Mouse (Mus musculus) spleen, postnatal 36 days (tissue): ENCODE data around the gene Fgfr2.
"Not testable (repeated sequence)": the region's sequence is repeated elsewhere in the genome, so short reads cannot be mapped to it uniquely, and the experiment has no call there.

ENCODE experiments used
- DNase-seq, 2 experiments: peaks; one replicate each; pipeline ENCODE4 v3.0.0; 2022; ENCODE audit warnings: low spot score in 2 of 2, mixed read lengths in 1 of 2

Gene Fgfr2

GRCm38 (mm10) chr7:130622359-130622758 lies 2500.8 kb downstream of the Fgfr2 start:
- no peak for DNase-seq

- no peak for DNase-seq
These were observed 2501.2 kb downstream of the Fgfr2 start for GRCm38 (mm10) chr7:130621953-130622352.

- DNase-seq = no peak
These were observed 2502.1 kb downstream of the Fgfr2 start for GRCm38 (mm10) chr7:130621068-130621467.

GRCm38 (mm10) chr7:130617591-130617990 lies 2505.6 kb downstream of the Fgfr2 start:
- DNase-seq = no peak

- no peak for DNase-seq
These were observed 2509.2 kb downstream of the Fgfr2 start for GRCm38 (mm10) chr7:130613973-130614372.

- no peak for DNase-seq
These were observed 2516.2 kb downstream of the Fgfr2 start for GRCm38 (mm10) chr7:130606958-130607357.

GRCm38 (mm10) chr7:130605111-130605510 lies 2518.0 kb downstream of the Fgfr2 start:
- DNase-seq = no peak

- no peak for DNase-seq
These were observed 2518.8 kb downstream of the Fgfr2 start for GRCm38 (mm10) chr7:130604390-130604789.

GRCm38 (mm10) chr7:130603556-130603955 lies 2519.6 kb downstream of the Fgfr2 start:
- DNase-seq = no peak

GRCm38 (mm10) chr7:130602804-130603203 lies 2520.3 kb downstream of the Fgfr2 start:
- DNase-seq = no peak

GRCm38 (mm10) chr7:130600546-130600945 lies 2522.6 kb downstream of the Fgfr2 start:
- DNase-seq = no peak

GRCm38 (mm10) chr7:130600074-130600473 lies 2523.1 kb downstream of the Fgfr2 start:
- DNase-seq = no peak

GRCm38 (mm10) chr7:130597546-130597945 lies 2525.6 kb downstream of the Fgfr2 start:
- no peak for DNase-seq

GRCm38 (mm10) chr7:130596079-130596855 lies 2526.9 kb downstream of the Fgfr2 start:
- not testable (repeated sequence) for DNase-seq

- DNase-seq = not testable (repeated sequence)
These were observed 2529.5 kb downstream of the Fgfr2 start for GRCm38 (mm10) chr7:130593375-130594239.

GRCm38 (mm10) chr7:130592975-130593374 lies 2530.2 kb downstream of the Fgfr2 start:
- DNase-seq = not testable (repeated sequence)

GRCm38 (mm10) chr7:130590845-130591437 lies 2532.2 kb downstream of the Fgfr2 start:
- no peak for DNase-seq

- no peak for DNase-seq
These were observed 2532.9 kb downstream of the Fgfr2 start for GRCm38 (mm10) chr7:130590081-130590828.

GRCm38 (mm10) chr7:130586521-130587072 lies 2536.6 kb downstream of the Fgfr2 start:
- no peak for DNase-seq

- DNase-seq = no peak
These were observed 2544.5 kb downstream of the Fgfr2 start for GRCm38 (mm10) chr7:130578607-130579006.

- DNase-seq = no peak
These were observed 2545.1 kb downstream of the Fgfr2 start for GRCm38 (mm10) chr7:130578066-130578465.
